Mouse (Mus musculus) neural tube, embryonic 14.5 days (tissue): ENCODE results near the gene Sema3e. TPM values are rescaled to one million over a fixed set of nuclear protein-coding genes. Genes with fewer than 3 reads are reported as not detected.

ENCODE experiments used
- polyA plus RNA-seq: library from polyadenylated mRNA; unstranded; fragments of >200 nt; fragmentation: Nextera tagmentation; extraction: Ambion mirVana; gene quantifications from 2 replicates; pipeline ENCODE4 v1.2.1, GENCODE M21; 2014

The Sema3e gene
- polyA plus RNA-seq, 1 experiment from 2014 or later: 3.1 TPM

Other genes starting within 250 kb of the Sema3e start
- gene Speer3, start 233.7 kb upstream of the Sema3e start, polyA plus RNA-seq: not detected in 2 replicates